Mouse (Mus musculus): ENCODE measurements at regions not wholly inside any gene's neighbourhood (a gene's known extent, or its start where the extent isn't known, plus 50 kb on each side); places are given as distances from the start of the nearest gene placed in this dataset.

GRCm38 (mm10) chr14:110244466-110244865 is 510.5 kb downstream of the Slitrk6 start:
- TF ChIP-seq CTCF (conservative IDR thresholded peaks at IDR 0.05; ENCODE audit: low read length) (no peak), NANOG (IDR thresholded peaks at IDR 0.05; ENCODE audit: borderline replicate concordance, low read length) (no peak), POU5F1 (IDR thresholded peaks at IDR 0.05; ENCODE audit: borderline replicate concordance, low read length) (no peak)

All from E14TG2a.4 (cell line).